Mouse (Mus musculus) megakaryocyte, embryonic 14.5 days (primary cell): ENCODE results near the gene Zfp983.
"Not testable (repeated sequence)": the region's sequence is repeated elsewhere in the genome, so short reads cannot be mapped to it uniquely, and the experiment has no call there.

Experiments used
- FLI1 ChIP-seq: IDR thresholded peaks from 2 replicates; pipeline ENCODE4 v1.6.1; 2012; ENCODE audit warnings: low read length, inconsistent platforms, mixed read lengths
- GATA1 ChIP-seq: IDR thresholded peaks from 3 replicates; pipeline ENCODE4 v1.6.1; 2012; ENCODE audit warnings: mixed read lengths, low read length, inconsistent platforms, borderline replicate concordance

DNA sequence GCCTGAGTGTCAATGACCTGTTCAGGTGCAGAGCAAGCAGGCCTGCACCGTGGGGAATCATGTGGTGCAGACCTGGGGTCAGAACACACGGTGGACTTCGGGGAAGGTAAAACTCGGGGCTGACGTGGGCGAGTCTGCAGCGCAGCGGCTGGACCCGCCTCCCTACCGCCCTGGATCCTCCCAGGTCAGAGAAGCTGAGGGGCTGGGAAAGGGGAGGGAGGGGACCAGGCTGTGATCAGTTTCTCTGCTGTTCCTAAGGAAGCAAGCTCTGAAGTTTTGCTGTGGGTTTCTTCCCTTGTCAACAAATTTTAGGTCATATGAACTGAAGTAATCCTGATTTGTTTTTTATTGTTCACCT, 29.6 kb downstream of the Zfp983 start:
- TF ChIP-seq GATA1, FLI1: not testable (repeated sequence)
